Mouse (Mus musculus): ENCODE results near the gene Slc30a1. TPM values are rescaled to one million over a fixed set of nuclear protein-coding genes. Genes with fewer than 3 reads are reported as not detected.

Gene Slc30a1
- total and polyA plus RNA-seq, 2 experiments from 2014 or later: 5.1 to 22.1 TPM

- Histone ChIP-seq H3K27ac (no peak overlapping the region), H3K4me2 (ENCODE audit: low read depth, low read length) (no peak overlapping the region), H3K4me1 (ENCODE audit: insufficient read depth, low read length) (no peaks in the 10 kb centered on the region), H3K36me3 (ENCODE audit: insufficient read depth, low read length) (no peaks in the 10 kb centered on the region), H3K9me3 (ENCODE audit: low read length) (no peaks in the 10 kb centered on the region), H3K27me3 (ENCODE audit: insufficient read depth, low read length) (no peaks in the 10 kb centered on the region), H3K9ac (replicated peaks; ENCODE audit: low read length) (no peak overlapping the region), H3K4me3 (ENCODE audit: low read length) (no peak overlapping the region)
- no peak for TF ChIP-seq CTCF (IDR thresholded peaks at IDR 0.05; ENCODE audit: low read depth)
- ATAC-seq (no peak), DNase-seq (ENCODE audit: low spot score) (no peak)
- WGBS: 84% methylated on average over 3 of the region's 3 CpGs
Observed at GRCm38 (mm10) chr1:191926681-191927080, 20.1 kb downstream of the Slc30a1 start.

- Histone ChIP-seq H3K36me3 (ENCODE audit: insufficient read depth, low read length) (no peaks in the 10 kb centered on the region), H3K9ac (replicated peaks; ENCODE audit: low read length) (no peak overlapping the region), H3K27me3 (ENCODE audit: insufficient read depth, low read length) (no peaks in the 10 kb centered on the region), H3K4me3 (ENCODE audit: low read length) (no peak overlapping the region), H3K4me1 (ENCODE audit: insufficient read depth, low read length) (no peaks in the 10 kb centered on the region), H3K27ac (no peak overlapping the region), H3K9me3 (ENCODE audit: low read length) (no peaks in the 10 kb centered on the region), H3K4me2 (ENCODE audit: low read depth, low read length) (no peak overlapping the region)
- ATAC-seq (no peak), DNase-seq (ENCODE audit: low spot score) (no peak)
- 79% methylated on average over 7 of the region's 7 CpGs for WGBS
- TF ChIP-seq CTCF (IDR thresholded peaks at IDR 0.05; ENCODE audit: low read depth): no peak
Observed at GRCm38 (mm10) chr1:191928345-191928744, 21.8 kb downstream of the Slc30a1 start.

- Histone ChIP-seq H3K9ac (replicated peaks; ENCODE audit: low read length) (no peak overlapping the region), H3K4me2 (ENCODE audit: low read depth, low read length) (no peak overlapping the region), H3K4me3 (ENCODE audit: low read length) (no peak overlapping the region), H3K27me3 (ENCODE audit: insufficient read depth, low read length) (no peaks in the 10 kb centered on the region), H3K36me3 (ENCODE audit: insufficient read depth, low read length) (no peaks in the 10 kb centered on the region), H3K27ac (no peak overlapping the region), H3K9me3 (ENCODE audit: low read length) (no peaks in the 10 kb centered on the region), H3K4me1 (ENCODE audit: insufficient read depth, low read length) (no peaks in the 10 kb centered on the region)
- WGBS: 84% methylated on average over 8 of the region's 8 CpGs
- no peak for TF ChIP-seq CTCF (IDR thresholded peaks at IDR 0.05; ENCODE audit: low read depth)
- DNase-seq (ENCODE audit: low spot score) (no peak), ATAC-seq (no peak)
Observed at GRCm38 (mm10) chr1:191929065-191929464, 22.5 kb downstream of the Slc30a1 start.

GRCm38 (mm10) chr1:191929897-191930524, 23.4 kb downstream of the Slc30a1 start:
- Histone ChIP-seq H3K4me2 (ENCODE audit: low read depth, low read length) (no peak overlapping the region), H3K27me3 (ENCODE audit: insufficient read depth, low read length) (no peaks in the 10 kb centered on the region), H3K9ac (replicated peaks; ENCODE audit: low read length) (no peak overlapping the region), H3K4me3 (ENCODE audit: low read length) (no peak overlapping the region), H3K36me3 (ENCODE audit: insufficient read depth, low read length) (no peaks in the 10 kb centered on the region), H3K4me1 (ENCODE audit: insufficient read depth, low read length) (no peaks in the 10 kb centered on the region), H3K9me3 (ENCODE audit: low read length) (no peaks in the 10 kb centered on the region), H3K27ac (no peak overlapping the region)
- ATAC-seq (no peak), DNase-seq (ENCODE audit: low spot score) (no peak)
- no peak for TF ChIP-seq CTCF (IDR thresholded peaks at IDR 0.05; ENCODE audit: low read depth)
- WGBS: 62% methylated on average over 12 of the region's 12 CpGs

GRCm38 (mm10) chr1:191930525-191931105, 24.0 kb downstream of the Slc30a1 start:
- no peak overlapping the region for H3K27ac ChIP-seq
- no peak overlapping the region for H3K4me3 ChIP-seq (ENCODE audit: low read length)
- DNase-seq (ENCODE audit: low spot score) (no peak), ATAC-seq (no peak)
- H3K4me1 ChIP-seq (ENCODE audit: insufficient read depth, low read length): no peaks in the 10 kb centered on the region
- no peaks in the 10 kb centered on the region for H3K36me3 ChIP-seq (ENCODE audit: insufficient read depth, low read length)
- H3K9me3 ChIP-seq (ENCODE audit: low read length): no peaks in the 10 kb centered on the region
- TF ChIP-seq CTCF (IDR thresholded peaks at IDR 0.05; ENCODE audit: low read depth): no peak
- no peak overlapping the region for H3K4me2 ChIP-seq (ENCODE audit: low read depth, low read length)
- no peak overlapping the region for H3K9ac ChIP-seq (replicated peaks; ENCODE audit: low read length)
- H3K27me3 ChIP-seq (ENCODE audit: insufficient read depth, low read length): no peaks in the 10 kb centered on the region
- WGBS: 79% methylated on average over 3 of the region's 3 CpGs

GRCm38 (mm10) chr1:191932286-191932985, 25.9 kb downstream of the Slc30a1 start:
- Histone ChIP-seq H3K4me3 (ENCODE audit: low read length) (no peak overlapping the region), H3K4me2 (ENCODE audit: low read depth, low read length) (no peak overlapping the region), H3K4me1 (ENCODE audit: insufficient read depth, low read length) (no peaks in the 10 kb centered on the region), H3K27ac (no peak overlapping the region), H3K36me3 (ENCODE audit: insufficient read depth, low read length) (no peaks in the 10 kb centered on the region), H3K9me3 (ENCODE audit: low read length) (no peaks in the 10 kb centered on the region), H3K27me3 (ENCODE audit: insufficient read depth, low read length) (no peaks in the 10 kb centered on the region), H3K9ac (replicated peaks; ENCODE audit: low read length) (no peak overlapping the region)
- ATAC-seq (no peak), DNase-seq (ENCODE audit: low spot score) (no peak)
- WGBS: 75% methylated on average over 8 of the region's 8 CpGs
- no peak for TF ChIP-seq CTCF (IDR thresholded peaks at IDR 0.05; ENCODE audit: low read depth)
